Mouse (Mus musculus) heart, postnatal 0 days (tissue): ENCODE measurements around the gene Gm45785. TPM values are rescaled to one million over a fixed set of nuclear protein-coding genes. Genes with fewer than 3 reads are reported as not detected.
A peak's percentile ranks its signal among the peaks of the same experiment; 100 is the strongest.

Source experiments
- ATAC-seq: fragments of 200-750 bp; cut with Nextera tagmentation; 2 replicates; pipeline ENCODE4 v1.8.0; 2017; ENCODE audit warnings: low read depth, moderate number of reproducible peaks, moderate library complexity; ENCODE audit not compliant: insufficient read depth
- DNase-seq: peaks from one replicate; pipeline ENCODE4 v3.0.0-alpha.2; 2016; ENCODE audit warnings: low spot score
- H3K27ac ChIP-seq: fragments of 300-500 bp; sonication (generic); 2 replicates; pipeline ENCODE4 v1.5.1; 2014; ENCODE audit warnings: low read depth, mild to moderate bottlenecking
- H3K27me3 ChIP-seq: fragments of 300-500 bp; sonication (generic); 2 replicates; pipeline ENCODE4 v1.6.1; 2014; ENCODE audit warnings: low read length, mixed read lengths; ENCODE audit not compliant: control insufficient read depth, insufficient read depth
- H3K36me3 ChIP-seq: fragments of 300-500 bp; sonication (generic); replicated peaks from 2 replicates; pipeline ENCODE4 v1.6.1; 2014; ENCODE audit warnings: low read length, mixed read lengths; ENCODE audit not compliant: control insufficient read depth, insufficient read depth
- H3K4me1 ChIP-seq: fragments of 300-500 bp; sonication (generic); 2 replicates; pipeline ENCODE4 v1.6.1; 2014; ENCODE audit warnings: antibody characterized with exemption; ENCODE audit not compliant: control insufficient read depth, insufficient read depth
- H3K4me2 ChIP-seq: fragments of 300-500 bp; sonication (generic); 2 replicates; pipeline ENCODE4 v1.6.1; 2014; ENCODE audit warnings: low read depth, mild to moderate bottlenecking, low read length, moderate library complexity
- H3K4me3 ChIP-seq: fragments of 300-500 bp; sonication (generic); 2 replicates; pipeline ENCODE4 v1.5.1; 2014; ENCODE audit warnings: low read depth, low read length
- H3K9ac ChIP-seq: fragments of 300-500 bp; sonication (generic); replicated peaks from 2 replicates; pipeline ENCODE4 v1.6.1; 2014; ENCODE audit warnings: low read depth, low read length, mixed read lengths
- H3K9me3 ChIP-seq: fragments of 300-500 bp; sonication (generic); replicated peaks from 2 replicates; pipeline ENCODE4 v1.6.1; 2016; ENCODE audit warnings: low read length; ENCODE audit not compliant: control insufficient read depth
- CTCF ChIP-seq: IDR thresholded peaks from 2 replicates; pipeline ENCODE4 v1.5.1; 2016; ENCODE audit warnings: antibody characterized with exemption, control low read depth, low read depth
- EP300 ChIP-seq: IDR thresholded peaks from 2 replicates; pipeline ENCODE4 v1.6.1; 2016; ENCODE audit warnings: antibody characterized with exemption, low read depth
- WGBS: fragments of 180-500 bp; shearing (Covaris S2); extraction: QIAGEN DNeasy Blood & Tissue Kit; methylation state at CpG from one replicate; pipeline ENCODE4 v1.1.7; 2014; 5-methylcytosine and 5-hydroxymethylcytosine counted together
- polyA plus RNA-seq: library from polyadenylated mRNA; unstranded; fragments of >200 nt; fragmentation: Nextera tagmentation; extraction: Ambion mirVana; gene quantifications from 2 replicates; pipeline ENCODE4 v1.2.1, GENCODE M21; 2015
- total RNA-seq: library from RNA; depleted of rRNA; stranded (reverse); fragments of >200 nt; gene quantifications from 2 replicates; pipeline ENCODE4 v1.2.3, GENCODE M21; 2014; ENCODE audit warnings: low replicate concordance; rRNA removed

Gm45785 gene
- total RNA-seq = not detected in 2 replicates
- polyA plus RNA-seq = not detected in 2 replicates

GRCm38 (mm10) chr7:140855860-140856784, at the start of gene Gm45785:
Gene Gm45785 (minus strand): TSS chr7:140856331.
- Histone ChIP-seq H3K27ac (peak within 1 kb of the TSS; percentile 92), H3K4me2 (peak within 1 kb of the TSS; percentile 80), H3K36me3 (peaks cover 60% of the 10 kb centered on the region), H3K27me3 (no peaks in the 10 kb centered on the region), H3K9ac (peak within 1 kb of the TSS; percentile 96), H3K9me3 (no peaks in the 10 kb centered on the region), H3K4me1 (peaks cover 20% of the 10 kb centered on the region), H3K4me3 (peak within 1 kb of the TSS; percentile 91)
- TF ChIP-seq CTCF = no peak
- TF ChIP-seq EP300 = 0 out of 2 replicates have a peak, but pooled peaks have one; percentile 51
- DNase-seq = peak; percentile 95
- ATAC-seq = peak; percentile 80
- under 1% methylated on average over 51 of the region's 51 CpGs for WGBS

GRCm38 (mm10) chr7:140905642-140906081, 49.5 kb upstream of the Gm45785 start:
- Histone ChIP-seq H3K27ac (no peak overlapping the region), H3K4me2 (no peak overlapping the region), H3K36me3 (no peaks in the 10 kb centered on the region), H3K27me3 (no peaks in the 10 kb centered on the region), H3K9ac (no peak overlapping the region), H3K9me3 (no peaks in the 10 kb centered on the region), H3K4me3 (no peak overlapping the region), H3K4me1 (peaks cover 7% of the 10 kb centered on the region)
- WGBS = 42% methylated on average over 2 of the region's 2 CpGs
- TF ChIP-seq EP300 (no peak), CTCF (no peak)
- ATAC-seq (no peak), DNase-seq (no peak)

- WGBS = 25% methylated on average over 13 of the region's 13 CpGs
- peaks cover 13% of the 10 kb centered on the region for H3K36me3 ChIP-seq
- TF ChIP-seq EP300 (no peak), CTCF (peak; percentile 93)
- H3K4me3 ChIP-seq = no peak overlapping the region
- no peaks in the 10 kb centered on the region for H3K27me3 ChIP-seq
- no peak overlapping the region for H3K4me2 ChIP-seq
- peak; percentile 71 for DNase-seq
- no peak overlapping the region for H3K27ac ChIP-seq
- ATAC-seq = peak; percentile 21
- H3K4me1 ChIP-seq = peaks cover 15% of the 10 kb centered on the region
- H3K9me3 ChIP-seq = no peaks in the 10 kb centered on the region
- no peak overlapping the region for H3K9ac ChIP-seq
These were observed 47.1 kb upstream of the Gm45785 start for GRCm38 (mm10) chr7:140903212-140903611.

GRCm38 (mm10) chr7:140902036-140902875, 46.1 kb upstream of the Gm45785 start:
- DNase-seq (no peak), ATAC-seq (no peak)
- Histone ChIP-seq H3K9ac (no peak overlapping the region), H3K4me1 (peaks cover 15% of the 10 kb centered on the region), H3K27me3 (no peaks in the 10 kb centered on the region), H3K36me3 (peaks cover 23% of the 10 kb centered on the region), H3K4me3 (no peak overlapping the region), H3K27ac (no peak overlapping the region), H3K9me3 (no peaks in the 10 kb centered on the region), H3K4me2 (no peak overlapping the region)
- WGBS = 81% methylated on average over 15 of the region's 15 CpGs
- no peak for TF ChIP-seq EP300
- TF ChIP-seq CTCF = no peak

- no peak for TF ChIP-seq CTCF
- no peak; the same call in 1 of the 2 replicates for TF ChIP-seq EP300
- H3K4me3 ChIP-seq = peak within 1 kb of the TSS; percentile 49
- H3K27me3 ChIP-seq = no peaks in the 10 kb centered on the region
- peak within 1 kb of the TSS; percentile 64 for H3K4me2 ChIP-seq
- H3K4me1 ChIP-seq = peaks cover 15% of the 10 kb centered on the region
- no peaks in the 10 kb centered on the region for H3K9me3 ChIP-seq
- peak within 1 kb of the TSS; percentile 96 for H3K27ac ChIP-seq
- WGBS = 33% methylated on average over 10 of the region's 10 CpGs
- ATAC-seq = peak; percentile 87
- H3K36me3 ChIP-seq = peaks cover 34% of the 10 kb centered on the region
- H3K9ac ChIP-seq = peak within 1 kb of the TSS; percentile 60
- peak; percentile 87 for DNase-seq
These were observed 44.1 kb upstream of the Gm45785 start, which contains the start of gene Cox8b for GRCm38 (mm10) chr7:140900220-140900619. Gene Cox8b (minus strand): TSS chr7:140900446.
